Mouse (Mus musculus): Measurements from ENCODE around the gene Pemt. TPM values are rescaled to one million over a fixed set of nuclear protein-coding genes. Genes with fewer than 3 reads are reported as not detected.
A peak's percentile ranks its signal among the peaks of the same experiment; 100 is the strongest.

Gene Pemt
- polyA plus RNA-seq, 1 experiment, result 41.5 TPM

DNA sequence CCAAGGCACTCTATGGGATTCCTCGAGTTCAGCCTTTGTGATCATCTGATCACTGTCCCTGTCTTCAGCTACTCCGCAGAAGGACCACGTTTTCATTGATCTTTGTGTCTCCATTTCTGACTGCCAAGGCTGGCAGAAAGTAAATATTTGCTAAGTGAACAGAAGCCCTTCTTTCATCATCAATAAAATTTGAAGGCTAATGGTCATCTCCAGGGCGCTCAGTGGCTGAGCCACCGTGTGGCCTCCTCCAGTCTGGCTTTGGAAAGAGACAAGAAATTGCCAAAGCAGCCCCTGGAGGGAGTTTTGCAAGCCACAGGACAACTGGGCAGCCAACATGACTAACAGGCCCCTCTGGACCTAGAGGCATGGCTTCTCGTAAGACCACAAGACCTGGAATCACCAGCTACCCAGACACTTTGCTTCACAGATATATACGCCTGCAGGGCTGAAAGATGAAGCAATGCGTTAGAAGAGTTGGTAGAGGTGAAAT is 11.3 kb downstream of the Pemt start:
- no peak for TF ChIP-seq POLR2A (IDR thresholded peaks at IDR 0.05; ENCODE audit: control insufficient read depth, low read depth, low read length)
- TF ChIP-seq CTCF (IDR thresholded peaks at IDR 0.05; ENCODE audit: control insufficient read depth, insufficient read depth, insufficient replicate concordance, low read depth, low read length), result no peak
- no peak overlapping the region for H3K4me3 ChIP-seq (ENCODE audit: control insufficient read depth, low read depth, low read length)
- no peaks in the 10 kb centered on the region for H3K27me3 ChIP-seq (ENCODE audit: control insufficient read depth, insufficient read depth, low read length)
- no peak overlapping the region for H3K27ac ChIP-seq (ENCODE audit: control insufficient read depth, insufficient read depth, low read depth, low read length)
- no peaks in the 10 kb centered on the region for H3K4me1 ChIP-seq (ENCODE audit: control insufficient read depth, insufficient read depth, low read length)
- no peaks in the 10 kb centered on the region for H3K36me3 ChIP-seq (ENCODE audit: control insufficient read depth, insufficient read depth, low read length)

GRCm38 (mm10) chr11:60034293-60034692 is 12.0 kb downstream of the Pemt start:
- Histone ChIP-seq H3K36me3 (ENCODE audit: control insufficient read depth, insufficient read depth, low read length) (no peaks in the 10 kb centered on the region), H3K4me1 (ENCODE audit: control insufficient read depth, insufficient read depth, low read length) (no peaks in the 10 kb centered on the region), H3K4me3 (ENCODE audit: control insufficient read depth, low read depth, low read length) (no peak overlapping the region), H3K27me3 (ENCODE audit: control insufficient read depth, insufficient read depth, low read length) (no peaks in the 10 kb centered on the region), H3K27ac (ENCODE audit: control insufficient read depth, insufficient read depth, low read depth, low read length) (no peak overlapping the region)
- no peak for TF ChIP-seq POLR2A (IDR thresholded peaks at IDR 0.05; ENCODE audit: control insufficient read depth, low read depth, low read length)
- TF ChIP-seq CTCF (IDR thresholded peaks at IDR 0.05; ENCODE audit: control insufficient read depth, insufficient read depth, insufficient replicate concordance, low read depth, low read length), result no peak

- Histone ChIP-seq H3K27me3 (ENCODE audit: control insufficient read depth, insufficient read depth, low read length) (no peaks in the 10 kb centered on the region), H3K4me1 (ENCODE audit: control insufficient read depth, insufficient read depth, low read length) (no peaks in the 10 kb centered on the region; the same call in 1 of the 2 replicates), H3K4me3 (ENCODE audit: control insufficient read depth, low read depth, low read length) (no peak overlapping the region), H3K27ac (ENCODE audit: control insufficient read depth, insufficient read depth, low read depth, low read length) (no peak overlapping the region), H3K36me3 (ENCODE audit: control insufficient read depth, insufficient read depth, low read length) (no peaks in the 10 kb centered on the region)
- TF ChIP-seq POLR2A (IDR thresholded peaks at IDR 0.05; ENCODE audit: control insufficient read depth, low read depth, low read length) (no peak), CTCF (IDR thresholded peaks at IDR 0.05; ENCODE audit: control insufficient read depth, insufficient read depth, insufficient replicate concordance, low read depth, low read length) (no peak)
Measured at GRCm38 (mm10) chr11:60032586-60033430, 13.5 kb downstream of the Pemt start.

GRCm38 (mm10) chr11:60030747-60031331 is 15.4 kb downstream of the Pemt start:
- Histone ChIP-seq H3K27me3 (ENCODE audit: control insufficient read depth, insufficient read depth, low read length) (no peaks in the 10 kb centered on the region), H3K27ac (ENCODE audit: control insufficient read depth, insufficient read depth, low read depth, low read length) (no peak overlapping the region), H3K4me3 (ENCODE audit: control insufficient read depth, low read depth, low read length) (no peak overlapping the region), H3K36me3 (ENCODE audit: control insufficient read depth, insufficient read depth, low read length) (no peaks in the 10 kb centered on the region), H3K4me1 (ENCODE audit: control insufficient read depth, insufficient read depth, low read length) (no peaks in the 10 kb centered on the region; the same call in 1 of the 2 replicates)
- TF ChIP-seq POLR2A (IDR thresholded peaks at IDR 0.05; ENCODE audit: control insufficient read depth, low read depth, low read length), result no peak
- no peak for TF ChIP-seq CTCF (IDR thresholded peaks at IDR 0.05; ENCODE audit: control insufficient read depth, insufficient read depth, insufficient replicate concordance, low read depth, low read length)

- Histone ChIP-seq H3K4me3 (ENCODE audit: control insufficient read depth, low read depth, low read length) (no peak overlapping the region), H3K4me1 (ENCODE audit: control insufficient read depth, insufficient read depth, low read length) (no peaks in the 10 kb centered on the region; the same call in 1 of the 2 replicates), H3K36me3 (ENCODE audit: control insufficient read depth, insufficient read depth, low read length) (no peaks in the 10 kb centered on the region), H3K27ac (ENCODE audit: control insufficient read depth, insufficient read depth, low read depth, low read length) (no peak overlapping the region), H3K27me3 (ENCODE audit: control insufficient read depth, insufficient read depth, low read length) (no peaks in the 10 kb centered on the region)
- TF ChIP-seq POLR2A (IDR thresholded peaks at IDR 0.05; ENCODE audit: control insufficient read depth, low read depth, low read length) (no peak), CTCF (IDR thresholded peaks at IDR 0.05; ENCODE audit: control insufficient read depth, insufficient read depth, insufficient replicate concordance, low read depth, low read length) (no peak)
Measured at GRCm38 (mm10) chr11:60029976-60030375, 16.3 kb downstream of the Pemt start.

GRCm38 (mm10) chr11:60027913-60028875 is 18.1 kb downstream of the Pemt start:
- H3K4me3 ChIP-seq (ENCODE audit: control insufficient read depth, low read depth, low read length), result no peak overlapping the region
- H3K27ac ChIP-seq (ENCODE audit: control insufficient read depth, insufficient read depth, low read depth, low read length), result no peak overlapping the region
- TF ChIP-seq POLR2A (IDR thresholded peaks at IDR 0.05; ENCODE audit: control insufficient read depth, low read depth, low read length) (no peak), CTCF (IDR thresholded peaks at IDR 0.05; ENCODE audit: control insufficient read depth, insufficient read depth, insufficient replicate concordance, low read depth, low read length) (0 out of 2 replicates have a peak, but pooled peaks have one; percentile 4)
- H3K36me3 ChIP-seq (ENCODE audit: control insufficient read depth, insufficient read depth, low read length), result no peaks in the 10 kb centered on the region
- H3K4me1 ChIP-seq (ENCODE audit: control insufficient read depth, insufficient read depth, low read length), result no peaks in the 10 kb centered on the region; the same call in 1 of the 2 replicates
- no peaks in the 10 kb centered on the region for H3K27me3 ChIP-seq (ENCODE audit: control insufficient read depth, insufficient read depth, low read length)

All from testis, adult 2 months (tissue).